Mouse (Mus musculus) myocyte (in vitro differentiated cells): ENCODE data around the gene Cdh1.

Experiments
- E2F4 ChIP-seq: IDR thresholded peaks from one replicate; pipeline ENCODE4 v1.6.1; 2011; ENCODE audit warnings: mild to moderate bottlenecking, control low read depth, moderate library complexity; ENCODE audit not compliant: insufficient read depth
- MAX ChIP-seq: IDR thresholded peaks from one replicate; pipeline ENCODE4 v1.6.1; 2011; ENCODE audit warnings: low read depth, mild to moderate bottlenecking, control low read depth
- MYOD1 ChIP-seq, 3 experiments: IDR thresholded peaks; one replicate each; pipeline ENCODE4 v1.6.1; 2011; ENCODE audit warnings: control low read depth in 2 of 3, low read depth in 2 of 3, mild to moderate bottlenecking in 2 of 3, moderate library complexity in 1 of 3; ENCODE audit not compliant: insufficient read length in 2 of 3, control insufficient read depth in 1 of 3
- MYOG ChIP-seq, 3 experiments: IDR thresholded peaks; one replicate each; pipeline ENCODE4 v1.6.1; 2011; ENCODE audit warnings: control low read depth in 2 of 3, low read depth in 2 of 3, mild to moderate bottlenecking in 2 of 3; ENCODE audit not compliant: insufficient read length in 2 of 3, control insufficient read depth in 1 of 3, insufficient read depth in 1 of 3
- POLR2A ChIP-seq: IDR thresholded peaks from one replicate; pipeline ENCODE4 v1.6.1; 2011; ENCODE audit warnings: low read depth, mild to moderate bottlenecking, control low read depth, moderate library complexity; ENCODE audit not compliant: insufficient read length
- POLR2AphosphoS2 ChIP-seq: IDR thresholded peaks from one replicate; pipeline ENCODE4 v1.6.1; 2011; ENCODE audit warnings: low read depth, control low read depth; ENCODE audit not compliant: insufficient read length
- REST ChIP-seq: IDR thresholded peaks from one replicate; pipeline ENCODE4 v1.6.1; 2011; ENCODE audit warnings: mild to moderate bottlenecking, control low read depth, moderate library complexity; ENCODE audit not compliant: insufficient read depth, insufficient read length
- TCF12 ChIP-seq: IDR thresholded peaks from one replicate; pipeline ENCODE4 v1.6.1; 2011; ENCODE audit warnings: mild to moderate bottlenecking, control low read depth; ENCODE audit not compliant: poor library complexity, insufficient read depth, severe bottlenecking
- USF1 ChIP-seq: IDR thresholded peaks from one replicate; pipeline ENCODE4 v1.6.1; 2011; ENCODE audit warnings: low read depth, mild to moderate bottlenecking, control low read depth, moderate library complexity

- TF ChIP-seq USF1 (no peak), E2F4 (no peak), POLR2A (no peak), POLR2AphosphoS2 (no peak), MYOG (IDR thresholded peaks at IDR 0.05; ENCODE audit: control insufficient read depth in 1 of 3, insufficient read depth in 1 of 3, insufficient read length in 2 of 3, low read depth in 2 of 3) (no peak), MAX (no peak), TCF12 (no peak), MYOD1 (IDR thresholded peaks at IDR 0.05; ENCODE audit: control insufficient read depth in 1 of 3, insufficient read length in 2 of 3, low read depth in 2 of 3) (no peak), REST (no peak)
Measured at GRCm38 (mm10) chr8:106615661-106616299, 12.6 kb downstream of the Cdh1 start.
